Mouse (Mus musculus) macrophage (primary cell): ENCODE results near the gene Sdhc. TPM values are rescaled to one million over a fixed set of nuclear protein-coding genes. Genes with fewer than 3 reads are reported as not detected.

ENCODE experiments used
- H3K27ac ChIP-seq: fragments of 350-480 bp; formaldehyde crosslinking; 2 replicates; pipeline ENCODE4 v1.9.0; 2021
- H3K36me3 ChIP-seq: fragments of 350-480 bp; formaldehyde crosslinking; 2 replicates; pipeline ENCODE4 v1.9.0; 2021; ENCODE audit errors: inconsistent target
- H3K4me3 ChIP-seq: fragments of 350-480 bp; formaldehyde crosslinking; 2 replicates; pipeline ENCODE4 v1.9.0; 2021; ENCODE audit errors: inconsistent target
- H3K79me2 ChIP-seq: fragments of 350-480 bp; formaldehyde crosslinking; 2 replicates; pipeline ENCODE4 v1.9.0; 2021; ENCODE audit errors: inconsistent target
- WGBS: methylation state at CpG from one replicate; pipeline ENCODE4 v1.1.7; 2026; ENCODE audit warnings: inconsistent platforms; ENCODE audit not compliant: missing documents; 5-methylcytosine and 5-hydroxymethylcytosine counted together
- polyA plus RNA-seq: library from polyadenylated mRNA; stranded (reverse); fragments of 250-400 nt; gene quantifications from 3 replicates; pipeline ENCODE4 v1.2.4, GENCODE M21; 2018; ENCODE audit warnings: inconsistent platforms

Sdhc gene
- polyA plus RNA-seq, 1 experiment from 2014 or later, result 101 TPM

DNA sequence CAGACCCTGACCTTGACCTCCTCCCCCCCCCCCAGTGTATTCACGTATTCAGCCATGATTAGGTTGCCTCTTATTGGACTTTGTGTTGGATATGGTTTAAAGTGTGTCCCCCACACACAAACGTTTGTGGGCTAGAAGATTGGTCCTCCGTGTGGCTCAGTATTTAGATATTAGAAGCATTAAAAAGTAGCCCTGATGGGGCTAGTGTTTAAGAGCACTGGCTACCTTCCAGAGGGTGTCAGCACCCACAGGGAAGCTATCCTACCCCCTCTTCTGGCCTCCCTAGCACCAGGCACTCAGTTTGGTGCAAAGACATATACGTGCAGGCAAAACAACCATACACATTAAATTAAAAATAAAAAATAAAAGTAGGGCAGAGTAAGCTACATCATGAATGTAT is 37.4 kb downstream of the Sdhc start:
- WGBS, result 75% methylated on average over 3 of the region's 4 CpGs
- H3K4me3 ChIP-seq, result no peak overlapping the region
- no peaks in the 10 kb centered on the region for H3K36me3 ChIP-seq
- peak overlapping the region; percentile 71; the same call in 1 of the 2 replicates for H3K27ac ChIP-seq
- H3K79me2 ChIP-seq, result no peaks in the 10 kb centered on the region

DNA sequence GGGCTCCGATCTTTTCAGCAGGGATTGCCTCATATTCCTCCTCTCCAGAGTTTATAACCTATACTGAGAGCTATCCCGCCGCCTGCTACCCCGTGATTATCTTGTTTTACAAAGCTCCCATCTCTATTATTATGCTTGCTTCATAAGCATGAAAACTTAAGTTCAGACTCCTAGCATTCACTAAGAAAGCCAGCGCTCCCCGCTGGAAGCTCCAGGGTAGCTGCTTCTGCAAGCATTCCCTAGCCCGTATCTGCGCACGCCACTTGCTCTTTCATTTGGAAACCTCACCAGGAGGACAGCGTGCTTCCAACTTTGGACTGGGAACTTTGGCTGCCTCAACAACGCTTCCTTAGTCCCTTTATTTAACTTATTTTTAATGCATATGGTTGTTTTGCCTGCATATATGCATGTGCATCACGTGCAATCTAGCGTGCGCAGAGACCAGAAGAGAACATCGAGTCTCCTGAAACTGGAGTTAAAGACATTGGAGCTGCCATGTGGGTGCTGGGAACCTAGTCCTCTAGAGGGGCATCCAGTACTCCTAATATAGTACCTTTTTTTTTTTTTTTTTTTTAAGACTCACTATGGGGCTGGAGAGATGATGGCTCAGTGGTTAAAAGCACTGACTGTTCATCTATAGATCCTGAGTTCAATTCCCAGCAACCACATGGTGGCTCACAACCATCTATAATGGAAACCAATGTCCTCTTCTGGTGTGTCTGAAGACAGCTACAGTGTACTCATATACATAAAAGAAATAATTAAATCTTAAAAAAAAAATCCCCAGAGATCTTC is 38.4 kb downstream of the Sdhc start:
- Histone ChIP-seq H3K36me3 (no peaks in the 10 kb centered on the region), H3K4me3 (peak overlapping the region; percentile 54), H3K79me2 (no peaks in the 10 kb centered on the region), H3K27ac (peak overlapping the region; percentile 61)
- 1% methylated on average over 15 of the region's 15 CpGs for WGBS

DNA sequence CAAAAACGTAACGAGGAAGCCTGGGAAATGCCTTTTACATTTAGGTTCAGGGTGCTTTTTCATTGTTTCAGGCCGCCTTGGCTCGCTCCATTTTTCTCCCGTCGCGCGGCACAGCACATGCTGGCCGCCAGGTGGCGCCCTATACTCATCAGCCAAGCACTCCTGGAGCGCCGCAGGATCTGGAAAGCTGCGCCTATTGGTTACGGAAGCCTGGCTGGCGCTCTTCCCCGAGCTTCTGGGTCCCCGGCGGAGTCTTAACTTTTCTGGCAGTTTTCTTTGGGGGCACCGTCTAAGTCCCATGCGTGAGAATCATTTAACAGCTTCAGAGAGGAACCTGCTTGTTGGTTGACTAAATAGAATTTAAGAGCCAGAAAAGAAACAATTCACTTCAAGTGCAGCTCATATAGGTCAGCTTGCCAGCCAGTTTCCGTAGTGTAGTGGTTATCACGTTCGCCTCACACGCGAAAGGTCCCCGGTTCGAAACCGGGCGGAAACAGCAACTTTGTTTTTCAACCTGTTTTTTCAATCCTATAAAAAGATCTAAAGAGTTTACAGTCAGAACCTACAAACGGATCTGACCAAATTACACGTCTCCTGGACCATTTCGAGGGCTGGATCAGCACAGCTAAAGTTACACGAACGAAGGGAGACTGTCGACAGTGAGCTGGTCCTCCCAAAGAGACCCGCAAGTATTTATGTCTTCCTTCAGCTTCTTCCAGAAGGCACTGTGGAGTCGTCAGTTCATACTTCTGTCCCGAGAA is 39.2 kb downstream of the Sdhc start:
- no peaks in the 10 kb centered on the region for H3K79me2 ChIP-seq
- peak overlapping the region; percentile 54 for H3K4me3 ChIP-seq
- H3K27ac ChIP-seq, result peak overlapping the region; percentile 61
- H3K36me3 ChIP-seq, result no peaks in the 10 kb centered on the region
- WGBS, result under 1% methylated on average over 37 of the region's 38 CpGs

GRCm38 (mm10) chr1:171110659-171111019 is 39.8 kb downstream of the Sdhc start:
- H3K4me3 ChIP-seq, result peak overlapping the region; percentile 54; the same call in 1 of the 2 replicates
- no peaks in the 10 kb centered on the region for H3K36me3 ChIP-seq
- H3K27ac ChIP-seq, result no peak overlapping the region
- 50% methylated on average over 15 of the region's 15 CpGs for WGBS
- no peaks in the 10 kb centered on the region for H3K79me2 ChIP-seq

DNA sequence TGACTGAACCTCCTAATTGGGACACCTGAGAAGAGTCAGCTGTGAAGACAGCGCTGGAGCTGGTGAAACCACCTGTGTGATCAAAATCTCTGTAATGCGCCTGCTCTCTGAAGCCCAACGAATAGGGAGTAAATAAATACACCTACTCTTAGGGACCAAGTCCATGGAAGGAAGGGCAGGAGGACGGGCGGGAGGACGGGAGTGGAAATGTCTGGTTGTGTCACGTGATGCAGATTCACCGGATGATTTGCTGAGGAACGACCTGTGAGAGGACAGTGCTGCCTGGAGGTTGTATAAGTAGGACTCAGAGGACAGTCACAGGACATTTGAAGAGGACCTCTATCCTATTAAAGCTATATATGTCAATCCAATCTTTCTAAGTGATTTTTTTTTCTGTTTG is 40.8 kb downstream of the Sdhc start:
- no peaks in the 10 kb centered on the region for H3K36me3 ChIP-seq
- no peaks in the 10 kb centered on the region for H3K79me2 ChIP-seq
- H3K4me3 ChIP-seq, result no peak overlapping the region
- no peak overlapping the region for H3K27ac ChIP-seq
- 88% methylated on average over 9 of the region's 9 CpGs for WGBS

GRCm38 (mm10) chr1:171105226-171105625 is 45.2 kb downstream of the Sdhc start:
- 96% methylated on average over 6 of the region's 6 CpGs for WGBS
- Histone ChIP-seq H3K79me2 (no peaks in the 10 kb centered on the region), H3K27ac (no peak overlapping the region), H3K4me3 (no peak overlapping the region), H3K36me3 (no peaks in the 10 kb centered on the region)

DNA sequence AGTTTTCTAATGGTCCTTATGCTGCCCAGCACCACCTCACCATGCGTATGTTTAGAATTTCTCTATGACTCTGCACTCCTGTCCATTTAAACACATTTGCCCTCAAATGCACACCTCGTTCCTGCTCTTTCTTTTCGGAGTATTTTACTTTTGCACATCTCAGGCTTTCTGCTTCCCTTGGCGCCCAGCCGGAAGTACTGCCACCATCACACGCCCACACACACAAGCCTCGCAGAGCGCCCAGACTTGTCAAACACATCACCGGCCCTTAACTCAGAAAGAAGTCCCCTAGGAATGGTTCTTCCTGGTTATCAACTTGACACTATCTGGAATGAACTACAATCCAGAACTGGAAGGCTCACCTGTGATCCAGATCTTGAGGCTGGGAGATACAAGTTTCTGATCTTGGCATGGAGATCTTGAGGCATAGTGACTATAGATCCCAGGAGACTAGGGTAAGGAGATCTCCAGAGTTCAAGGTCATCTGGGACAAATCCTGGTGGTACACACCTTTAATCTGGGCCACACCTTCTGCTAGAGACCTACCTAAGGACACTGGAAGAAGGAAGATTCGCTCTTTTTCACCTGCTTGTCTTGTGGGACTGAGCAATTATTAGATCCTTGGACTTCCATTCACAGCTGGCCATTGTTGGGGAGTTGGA is 47.1 kb downstream of the Sdhc start:
- no peaks in the 10 kb centered on the region for H3K79me2 ChIP-seq
- H3K36me3 ChIP-seq, result no peaks in the 10 kb centered on the region
- peak overlapping the region; percentile 59 for H3K4me3 ChIP-seq
- 15% methylated on average over 10 of the region's 10 CpGs for WGBS
- H3K27ac ChIP-seq, result no peak overlapping the region

DNA sequence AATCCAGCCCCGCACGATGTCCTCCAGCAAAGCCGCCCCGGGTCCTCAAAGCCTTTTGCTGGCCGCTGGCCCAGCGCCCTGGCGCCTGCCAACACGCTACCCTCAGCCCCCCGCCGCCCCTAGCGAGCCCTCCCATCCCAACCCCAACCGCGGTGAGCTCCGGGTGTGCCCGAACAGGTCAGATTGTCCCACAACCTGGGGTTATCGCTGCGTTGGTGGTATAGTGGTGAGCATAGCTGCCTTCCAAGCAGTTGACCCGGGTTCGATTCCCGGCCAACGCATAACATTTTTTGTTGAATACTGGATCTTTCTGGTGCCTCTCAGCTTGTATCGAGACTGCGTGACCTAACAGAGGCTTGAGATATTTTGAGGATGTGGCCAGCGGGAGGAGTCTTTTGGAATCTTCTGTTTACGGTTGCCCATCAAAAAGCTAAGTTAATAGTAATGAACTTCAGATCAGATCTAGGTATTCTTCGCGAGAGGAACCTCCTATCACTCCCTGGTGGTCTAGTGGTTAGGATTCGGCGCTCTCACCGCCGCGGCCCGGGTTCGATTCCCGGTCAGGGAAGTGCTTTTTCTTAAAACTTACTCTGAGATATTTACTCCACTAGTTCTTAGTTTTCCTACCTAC is 47.7 kb downstream of the Sdhc start:
- Histone ChIP-seq H3K4me3 (peak overlapping the region; percentile 59), H3K27ac (no peak overlapping the region), H3K79me2 (no peaks in the 10 kb centered on the region), H3K36me3 (no peaks in the 10 kb centered on the region)
- under 1% methylated on average over 35 of the region's 35 CpGs for WGBS

DNA sequence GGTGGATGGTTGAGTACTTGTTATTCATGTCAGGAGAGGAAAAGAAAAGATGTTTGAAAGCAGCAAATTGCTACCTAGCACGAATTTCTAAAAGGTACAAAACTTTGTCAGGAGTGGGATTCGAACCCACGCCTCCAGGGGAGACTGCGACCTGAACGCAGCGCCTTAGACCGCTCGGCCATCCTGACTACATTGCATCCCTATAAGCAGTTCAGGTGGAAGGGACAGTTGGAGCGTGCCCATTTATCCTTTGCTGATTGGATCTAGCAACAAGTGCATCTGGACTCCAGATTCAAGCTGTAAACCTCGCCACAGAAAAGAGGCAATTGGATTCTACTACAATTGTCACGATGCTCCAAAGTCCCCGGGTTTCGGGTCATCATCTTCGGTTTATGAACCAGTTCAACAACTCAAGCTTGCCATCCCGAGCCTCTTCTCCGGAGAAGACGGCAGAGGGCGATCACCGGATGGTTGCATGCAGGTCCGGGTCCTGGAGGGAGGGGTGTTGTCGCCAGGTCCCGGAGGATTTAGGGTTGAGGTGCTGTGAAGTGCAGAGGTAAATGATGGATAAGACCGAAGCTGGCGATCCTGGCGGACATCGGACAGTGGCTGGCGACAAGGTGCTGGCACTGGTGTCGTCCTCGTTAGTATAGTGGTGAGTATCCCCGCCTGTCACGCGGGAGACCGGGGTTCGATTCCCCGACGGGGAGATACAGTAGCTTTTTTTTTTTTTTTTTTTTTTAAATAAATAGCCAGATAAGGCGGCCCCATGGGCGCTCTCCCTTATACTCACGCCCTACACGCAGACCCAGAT is 48.5 kb downstream of the Sdhc start:
- Histone ChIP-seq H3K36me3 (no peaks in the 10 kb centered on the region), H3K4me3 (peak overlapping the region; percentile 59), H3K27ac (no peak overlapping the region), H3K79me2 (no peaks in the 10 kb centered on the region)
- WGBS, result 1% methylated on average over 36 of the region's 40 CpGs

GRCm38 (mm10) chr1:171101033-171101432 is 49.4 kb downstream of the Sdhc start:
- Histone ChIP-seq H3K79me2 (no peaks in the 10 kb centered on the region), H3K4me3 (no peak overlapping the region), H3K36me3 (no peaks in the 10 kb centered on the region), H3K27ac (no peak overlapping the region)
- 63% methylated on average over 2 of the region's 2 CpGs for WGBS

- Histone ChIP-seq H3K27ac (no peak overlapping the region), H3K36me3 (no peaks in the 10 kb centered on the region), H3K79me2 (no peaks in the 10 kb centered on the region), H3K4me3 (no peak overlapping the region)
- 74% methylated on average over 2 of the region's 2 CpGs for WGBS
Measured at GRCm38 (mm10) chr1:171097612-171098011, 52.8 kb downstream of the Sdhc start.

- H3K27ac ChIP-seq, result no peak overlapping the region
- H3K79me2 ChIP-seq, result no peaks in the 10 kb centered on the region
- no peaks in the 10 kb centered on the region for H3K36me3 ChIP-seq
- no peak overlapping the region for H3K4me3 ChIP-seq
Measured at GRCm38 (mm10) chr1:171097136-171097535, 53.3 kb downstream of the Sdhc start.

GRCm38 (mm10) chr1:171096110-171096964 is 54.1 kb downstream of the Sdhc start:
- WGBS, result 75% methylated on average over 10 of the region's 10 CpGs

More at GRCm38 (mm10) chr1:171096110-171096964, 54.1 kb downstream of the Sdhc start:
- H3K27ac ChIP-seq, result no peak overlapping the region
- no peak overlapping the region for H3K4me3 ChIP-seq
- no peaks in the 10 kb centered on the region for H3K79me2 ChIP-seq
- H3K36me3 ChIP-seq, result no peaks in the 10 kb centered on the region
